Mouse (Mus musculus) midbrain, embryonic 15.5 days (tissue): ENCODE data around the gene Dusp6. TPM values are rescaled to one million over a fixed set of nuclear protein-coding genes. Genes with fewer than 3 reads are reported as not detected.

Experiments used
- ATAC-seq: fragments of 200-750 bp; cut with Nextera tagmentation; replicated peaks from 2 replicates; pipeline ENCODE4 v1.8.0; 2017; ENCODE audit warnings: moderate TSS enrichment
- H3K27ac ChIP-seq: fragments of 300-500 bp; sonication (generic); 2 replicates; pipeline ENCODE4 v1.5.1; 2015; ENCODE audit warnings: mild to moderate bottlenecking, inconsistent platforms
- H3K27me3 ChIP-seq: fragments of 300-500 bp; sonication (generic); replicated peaks from 2 replicates; pipeline ENCODE4 v1.6.1; 2015; ENCODE audit warnings: inconsistent platforms
- H3K36me3 ChIP-seq: fragments of 300-500 bp; sonication (generic); replicated peaks from 2 replicates; pipeline ENCODE4 v1.6.1; 2015; ENCODE audit warnings: inconsistent platforms
- H3K4me1 ChIP-seq: fragments of 300-500 bp; sonication (generic); 2 replicates; pipeline ENCODE4 v1.6.1; 2015; ENCODE audit warnings: inconsistent platforms
- H3K4me2 ChIP-seq: fragments of 300-500 bp; sonication (generic); 2 replicates; pipeline ENCODE4 v1.6.1; 2015; ENCODE audit warnings: inconsistent platforms, mild to moderate bottlenecking, moderate library complexity
- H3K4me3 ChIP-seq: fragments of 300-500 bp; sonication (generic); 2 replicates; pipeline ENCODE4 v1.5.1; 2015; ENCODE audit warnings: mild to moderate bottlenecking, inconsistent platforms
- H3K9ac ChIP-seq: fragments of 300-500 bp; sonication (generic); 2 replicates; pipeline ENCODE4 v1.6.1; 2015; ENCODE audit warnings: mild to moderate bottlenecking, inconsistent platforms
- H3K9me3 ChIP-seq: fragments of 300-500 bp; sonication (generic); 2 replicates; pipeline ENCODE4 v1.6.1; 2016; ENCODE audit warnings: inconsistent platforms
- WGBS: fragments of 180-500 bp; shearing (Covaris S2); methylation state at CpG from one replicate; pipeline ENCODE4 v1.1.7; 2015; ENCODE audit warnings: mixed read lengths; 5-methylcytosine and 5-hydroxymethylcytosine counted together
- polyA plus RNA-seq: library from polyadenylated mRNA; unstranded; fragments of >200 nt; fragmentation: Nextera tagmentation; extraction: Ambion mirVana; gene quantifications from 2 replicates; pipeline ENCODE4 v1.2.1, GENCODE M21; 2015

Dusp6 gene
- polyA plus RNA-seq, 1 experiment from 2014 or later: 27.0 TPM

DNA sequence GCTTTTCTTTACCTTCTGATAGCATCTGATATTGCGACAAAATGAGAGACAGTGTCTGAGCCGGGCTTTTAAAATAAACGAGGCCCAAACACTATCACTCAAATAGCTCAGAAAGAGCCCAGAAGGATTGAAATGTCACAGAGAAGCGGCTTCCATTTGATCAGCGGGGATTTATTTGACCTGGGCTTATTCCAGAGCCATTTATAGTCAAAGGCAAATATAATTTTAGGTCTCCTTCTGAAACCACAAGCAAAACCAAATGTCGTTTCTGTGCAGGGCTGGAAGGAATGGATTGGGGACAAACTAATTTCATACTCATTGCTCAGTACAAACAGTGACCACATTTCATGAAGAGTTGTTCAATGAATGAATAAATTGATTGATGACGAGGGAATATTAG lies 51.3 kb downstream of the Dusp6 start:
- Histone ChIP-seq H3K4me1 (no peaks in the 10 kb centered on the region), H3K9me3 (no peaks in the 10 kb centered on the region), H3K27ac (no peak overlapping the region), H3K4me3 (no peak overlapping the region), H3K27me3 (no peaks in the 10 kb centered on the region), H3K9ac (no peak overlapping the region), H3K4me2 (no peak overlapping the region), H3K36me3 (no peaks in the 10 kb centered on the region)
- WGBS: 77% methylated on average over 7 of the region's 7 CpGs
- no peak for ATAC-seq

DNA sequence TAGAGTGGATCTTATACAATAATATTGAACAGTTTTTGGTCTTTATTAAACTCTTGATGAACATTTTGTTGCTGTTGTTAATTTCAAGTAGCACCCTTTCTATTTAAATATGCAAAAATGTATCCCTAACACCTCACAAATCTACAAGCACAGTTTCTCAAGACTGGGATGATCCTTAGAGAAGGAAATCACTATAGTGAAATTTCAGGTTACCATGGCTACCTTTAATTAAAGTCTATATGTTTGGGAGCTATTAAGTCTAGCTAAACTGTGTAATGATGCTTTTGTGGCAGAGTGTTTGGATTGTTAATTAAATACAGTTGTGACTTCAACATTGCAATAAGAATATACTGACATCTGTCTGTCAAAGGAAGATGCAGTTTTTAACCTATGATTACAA lies 54.0 kb downstream of the Dusp6 start:
- H3K27me3 ChIP-seq: no peaks in the 10 kb centered on the region
- H3K4me2 ChIP-seq: no peak overlapping the region
- no peak overlapping the region for H3K27ac ChIP-seq
- no peaks in the 10 kb centered on the region for H3K36me3 ChIP-seq
- H3K4me1 ChIP-seq: no peaks in the 10 kb centered on the region
- H3K4me3 ChIP-seq: no peak overlapping the region
- H3K9ac ChIP-seq: no peak overlapping the region
- H3K9me3 ChIP-seq: no peaks in the 10 kb centered on the region
- ATAC-seq: no peak

Other genes starting within 250 kb of the Dusp6 start
- gene Poc1b, start 156.2 kb upstream of the Dusp6 start, polyA plus RNA-seq: 10.9 and 12.1 TPM in 2 replicates
- 2.7 and 3.0 TPM in 2 replicates for gene Galnt4, start 155.1 kb upstream of the Dusp6 start, polyA plus RNA-seq
- not detected in 2 replicates for gene Phxr2, start 136.9 kb upstream of the Dusp6 start, polyA plus RNA-seq